Mouse (Mus musculus): ENCODE results near the gene Socs5.

- TF ChIP-seq GATA1 (IDR thresholded peaks at IDR 0.05; ENCODE audit: low read length) (no peak), TAL1 (IDR thresholded peaks at IDR 0.05; ENCODE audit: low read length) (no peak)
Measured at GRCm38 (mm10) chr17:87097576-87097975, 9.9 kb upstream of the Socs5 start.
